Mouse (Mus musculus) regulatory T cell (primary cell): ENCODE results near the gene Sspn.

Experiments
- in situ Hi-C: fragments of 300-600 bp; cut with MboI, MseI; formaldehyde crosslinking; loops from one replicate; pipeline ENCODE4 v1.15.1; 2025; ENCODE audit warnings: high pct_unique_total_duplicates

Sspn gene

DNA sequence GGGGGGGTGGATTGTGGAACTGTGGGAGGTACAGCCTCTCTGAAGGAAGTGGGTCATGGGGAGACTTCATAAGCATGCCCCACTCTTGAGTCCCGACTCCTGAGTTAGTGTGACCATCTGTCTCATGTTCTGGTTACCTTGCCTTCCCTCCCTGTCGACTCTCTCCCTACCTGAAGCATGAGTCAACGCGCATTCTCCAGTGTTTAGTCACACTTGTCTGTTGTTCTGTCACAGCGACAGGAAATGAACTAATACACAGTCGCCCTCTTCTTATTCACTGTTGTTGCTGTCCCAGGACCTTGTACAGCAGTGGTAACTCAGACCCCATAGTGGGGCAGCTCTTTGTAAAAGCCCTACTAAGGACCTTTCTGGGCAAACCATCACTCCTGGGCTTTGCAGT, 41.4 kb downstream of the Sspn start:
- in situ Hi-C loops, result no loop called here

GRCm38 (mm10) chr6:145973356-145973755, 41.9 kb downstream of the Sspn start:
- in situ Hi-C loops, result no loop called here

DNA sequence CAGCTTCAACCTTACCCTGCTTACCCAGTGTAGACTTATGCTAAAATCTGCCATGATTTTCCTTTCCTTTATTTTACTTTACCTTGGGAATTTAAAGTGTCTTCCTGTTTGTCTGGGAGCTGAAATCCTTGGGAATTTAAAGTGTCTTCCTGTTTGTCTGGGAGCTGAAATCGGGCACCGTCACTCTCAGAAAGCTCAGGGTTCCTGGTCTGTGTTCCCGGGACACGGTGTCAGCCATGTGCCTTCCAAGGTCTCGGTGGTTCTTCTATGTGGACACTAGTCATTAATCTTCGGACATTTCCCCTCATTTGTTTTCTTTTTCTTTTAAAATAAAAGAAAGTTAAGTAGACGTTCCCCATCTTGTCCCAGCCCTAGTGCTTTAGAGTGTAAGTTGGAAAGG, 43.3 kb downstream of the Sspn start:
- in situ Hi-C loops, result no loop called here

- in situ Hi-C loops, result no loop called here
Measured at GRCm38 (mm10) chr6:145977344-145977743, 45.9 kb downstream of the Sspn start.

DNA sequence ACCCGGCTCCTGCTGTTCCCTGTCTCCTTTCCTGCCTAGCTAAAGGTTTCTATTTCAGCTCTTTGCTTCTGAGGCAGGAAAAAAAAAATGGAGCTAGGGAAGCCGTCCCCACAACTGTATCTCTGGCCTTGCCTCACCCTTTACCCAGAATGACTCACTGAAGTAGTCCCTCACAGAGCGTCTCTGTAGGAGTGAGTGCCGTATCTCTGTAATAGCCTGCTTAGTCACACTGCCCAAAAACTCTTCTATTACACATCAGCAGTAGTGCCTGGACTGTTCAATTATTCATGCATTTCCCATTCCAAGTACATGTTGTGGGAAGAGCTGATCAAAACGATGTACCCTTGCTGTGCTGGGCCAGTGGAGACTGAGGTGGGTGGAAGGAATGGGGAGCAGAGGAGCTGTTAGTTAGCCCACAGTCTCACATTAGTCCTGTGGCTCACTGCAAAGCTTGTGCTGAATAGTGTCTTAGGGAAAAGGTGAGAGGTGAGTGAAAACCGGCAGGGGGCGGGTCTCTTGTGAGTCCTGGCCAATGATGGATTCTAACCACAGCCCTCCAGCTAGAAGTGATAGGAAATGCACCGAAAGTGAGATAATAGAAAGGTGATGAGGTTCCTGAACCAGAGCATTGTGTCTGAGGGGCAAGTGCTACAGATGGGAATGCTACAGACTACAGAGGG, 46.5 kb downstream of the Sspn start:
- in situ Hi-C loops, result no loop called here

- in situ Hi-C loops, result no loop called here
Measured at GRCm38 (mm10) chr6:145981074-145981473, 49.6 kb downstream of the Sspn start.

DNA sequence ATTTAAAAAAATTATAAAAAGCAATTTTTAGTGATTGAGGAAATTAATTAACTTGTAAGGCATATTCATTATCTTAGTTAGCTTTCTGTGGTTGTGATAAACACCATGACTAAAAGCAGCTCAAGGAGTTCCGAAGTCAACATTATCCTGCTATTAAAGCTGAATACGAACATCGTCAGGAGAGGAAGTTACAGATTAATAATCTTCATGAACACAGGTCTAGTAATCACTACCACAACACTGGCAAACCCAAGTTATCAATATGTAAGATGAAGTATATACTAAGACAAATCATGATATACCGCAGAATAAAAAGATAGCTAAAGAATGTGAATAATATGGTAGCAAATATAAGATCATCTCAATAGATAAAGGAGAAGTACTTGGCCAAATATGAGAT, 50.9 kb downstream of the Sspn start:
- in situ Hi-C loops, result no loop called here

DNA sequence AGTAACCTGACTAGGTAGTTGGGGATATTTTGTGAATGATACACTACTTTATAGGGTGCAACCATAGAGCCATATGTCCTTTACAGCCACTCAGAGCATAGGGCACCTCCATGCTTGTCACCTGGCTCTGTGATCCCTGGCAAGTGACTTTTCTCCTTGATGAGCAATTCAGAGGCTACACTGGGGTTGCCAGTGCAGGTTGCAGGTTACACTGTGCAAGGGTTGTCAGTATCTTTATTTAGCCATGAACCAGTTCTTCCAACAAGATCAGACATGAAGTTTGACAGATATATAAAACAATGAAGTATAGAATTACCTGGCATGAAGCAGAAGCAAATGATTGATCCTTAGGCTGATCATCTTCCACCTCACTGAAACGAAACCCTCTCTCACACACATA, 59.1 kb downstream of the Sspn start:
- in situ Hi-C loops, result no loop called here

- in situ Hi-C loops, result no loop called here
Measured at GRCm38 (mm10) chr6:145992526-145992925, 61.1 kb downstream of the Sspn start.

DNA sequence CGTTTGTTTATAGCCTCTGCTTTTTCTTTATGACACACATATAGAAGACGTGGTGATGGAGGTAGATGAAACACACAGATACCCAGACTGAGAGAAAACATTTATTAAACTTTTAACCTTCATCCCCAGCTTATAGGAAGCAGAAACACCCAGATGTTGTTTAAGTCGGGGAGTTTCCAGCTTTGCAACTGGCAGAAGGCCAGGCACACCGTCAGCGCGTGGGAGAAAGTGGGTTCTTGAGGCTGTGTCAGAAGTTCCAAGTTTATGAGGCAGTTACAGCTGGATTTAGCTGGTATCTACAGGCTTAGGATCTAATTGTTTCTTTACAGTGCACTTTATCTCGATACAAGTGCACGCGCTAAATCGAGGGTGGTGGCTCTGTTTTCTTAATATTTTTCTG, 61.5 kb downstream of the Sspn start:
- in situ Hi-C loops, result no loop called here

- in situ Hi-C loops, result no loop called here
Measured at GRCm38 (mm10) chr6:145998314-145999007, 67.0 kb downstream of the Sspn start.

DNA sequence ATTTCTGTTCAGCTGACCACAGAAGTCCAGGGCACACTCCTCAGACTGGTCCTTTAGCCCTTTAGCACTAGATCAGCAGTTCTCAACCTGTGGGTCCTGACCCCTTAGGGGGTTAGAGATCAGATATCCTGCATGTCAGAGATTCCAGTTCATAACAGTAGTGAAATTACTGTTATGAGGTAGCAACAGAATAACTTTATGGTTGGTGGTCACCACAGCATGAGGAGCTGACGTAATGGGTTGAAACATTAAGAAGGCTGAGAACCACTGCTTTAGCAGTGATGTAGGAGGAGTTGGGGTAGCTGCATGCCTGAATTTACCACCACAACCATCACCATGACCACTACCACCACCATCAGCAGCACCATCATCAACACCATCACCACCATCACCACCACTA, 69.3 kb downstream of the Sspn start:
- in situ Hi-C loops, result no loop called here

DNA sequence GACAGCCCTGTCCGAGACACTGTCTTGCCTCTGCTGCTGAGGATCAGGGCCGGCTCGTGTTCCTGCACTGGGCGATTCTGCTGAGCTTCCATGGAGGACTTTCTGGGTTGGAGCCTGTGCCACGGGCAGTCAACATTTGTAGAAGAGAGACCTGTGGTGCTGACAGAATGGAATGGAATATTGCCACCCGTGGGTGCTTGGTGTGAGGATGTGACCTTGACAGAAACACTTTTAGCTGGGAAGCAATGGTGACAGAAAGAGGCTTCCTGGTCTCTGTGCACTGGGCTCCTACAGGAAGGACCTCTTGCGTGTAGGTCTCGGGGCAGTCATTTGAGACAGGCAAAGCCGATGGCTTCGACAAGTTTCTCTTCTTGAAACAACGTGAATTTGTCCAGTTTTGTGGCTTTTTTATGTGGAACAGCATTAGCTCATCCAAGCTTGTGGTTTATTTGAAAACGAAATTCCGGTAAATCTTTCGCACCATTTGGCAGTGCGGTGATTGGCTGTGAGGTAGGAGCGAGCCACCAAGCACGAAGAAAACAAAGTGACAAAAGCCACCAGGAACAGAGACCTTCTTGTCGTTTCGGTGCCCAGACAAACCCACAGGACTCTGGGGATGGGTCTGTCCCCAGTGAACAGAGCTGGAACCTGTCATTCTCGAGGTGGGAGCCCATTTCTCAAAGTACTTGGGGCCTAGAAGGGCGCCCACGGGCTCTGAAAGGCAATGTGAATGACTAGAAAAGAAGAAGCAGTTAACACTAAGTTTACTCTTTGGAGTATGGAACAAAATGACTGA, 70.2 kb downstream of the Sspn start:
- in situ Hi-C loops, result no loop called here

GRCm38 (mm10) chr6:146004174-146004601, 72.7 kb downstream of the Sspn start:
- in situ Hi-C loops, result no loop called here

DNA sequence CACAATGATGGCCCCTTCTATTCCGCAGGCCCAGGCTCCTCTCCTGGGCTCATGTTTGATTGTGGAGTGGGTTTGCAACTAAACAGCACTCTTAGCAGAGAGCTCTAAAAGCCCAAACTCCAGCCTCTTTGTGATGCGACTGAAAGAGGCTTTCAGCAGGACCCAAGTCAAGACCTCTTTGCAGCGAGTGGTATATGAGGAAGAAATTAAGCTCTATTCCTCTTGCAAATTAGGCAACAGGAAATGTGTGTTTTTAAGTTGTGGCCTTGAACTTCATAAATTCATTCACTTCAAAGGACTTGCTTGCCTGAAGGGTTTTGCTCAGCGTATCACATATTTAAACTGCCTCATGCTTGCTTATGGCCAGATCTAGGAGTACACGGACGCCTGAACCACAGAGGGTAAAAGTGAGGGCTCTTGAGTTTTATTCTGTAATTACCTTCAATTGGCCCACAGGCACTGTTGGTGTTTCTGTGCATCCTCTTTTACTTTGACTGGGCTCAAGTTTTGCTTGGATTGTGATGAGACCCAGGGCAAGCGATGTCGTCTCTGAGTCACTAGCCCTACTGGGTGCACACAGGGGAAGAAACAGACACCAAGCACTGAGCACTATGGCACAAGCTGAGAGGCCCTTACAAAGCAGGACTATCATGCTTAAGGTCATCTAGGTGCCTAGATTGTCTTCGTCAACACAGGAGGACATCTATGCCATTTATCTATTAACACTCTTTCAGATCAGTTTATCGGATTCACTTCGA, 73.9 kb downstream of the Sspn start:
- in situ Hi-C loops, result no loop called here

GRCm38 (mm10) chr6:146005935-146006564, 74.6 kb downstream of the Sspn start:
- in situ Hi-C loops, result no loop called here

DNA sequence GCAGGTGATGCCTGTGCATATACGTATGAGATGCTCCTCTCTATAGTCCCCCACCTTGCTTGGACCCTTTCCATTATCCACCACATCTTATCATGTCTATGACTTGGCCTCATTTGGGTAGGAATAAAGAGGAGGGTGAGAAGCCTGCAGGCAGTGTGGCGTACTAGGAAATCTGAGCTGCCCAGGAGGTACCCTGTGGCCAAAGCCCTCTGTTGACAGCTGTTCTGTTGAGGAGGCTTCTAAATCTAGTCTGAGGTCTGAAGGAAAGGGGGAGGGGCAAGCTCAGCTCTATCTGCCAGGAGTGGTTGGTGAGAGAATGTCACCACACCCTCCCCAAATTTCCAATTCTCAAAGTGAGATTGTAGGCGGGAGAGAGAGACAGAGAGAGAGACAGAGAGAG, 75.3 kb downstream of the Sspn start:
- in situ Hi-C loops, result no loop called here

DNA sequence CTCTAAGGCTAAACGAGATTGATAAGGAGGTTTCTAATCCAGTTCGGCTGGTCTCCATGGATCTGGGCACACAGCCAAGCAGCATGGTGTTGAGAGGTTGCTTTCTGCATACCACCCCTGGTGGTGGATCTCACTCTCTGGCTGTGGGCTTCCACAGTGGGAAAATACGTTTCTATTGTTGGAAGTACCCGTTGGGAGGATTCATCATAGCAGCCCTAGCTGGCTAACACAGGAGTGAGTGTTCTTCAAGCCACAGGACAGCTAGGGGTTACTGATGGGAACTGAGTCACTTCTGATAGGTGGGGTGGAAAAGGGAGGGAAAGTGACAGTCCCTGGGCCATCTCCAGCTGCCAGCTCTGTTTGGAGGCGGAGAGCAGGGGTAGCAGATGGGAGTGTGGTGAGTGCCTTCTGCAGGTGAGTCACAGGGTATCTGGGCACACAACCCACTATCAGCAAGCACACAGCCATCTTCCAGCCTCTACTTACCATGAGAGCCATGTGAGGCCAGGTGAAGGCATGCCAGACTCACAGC, 77.1 kb downstream of the Sspn start:
- in situ Hi-C loops, result no loop called here

DNA sequence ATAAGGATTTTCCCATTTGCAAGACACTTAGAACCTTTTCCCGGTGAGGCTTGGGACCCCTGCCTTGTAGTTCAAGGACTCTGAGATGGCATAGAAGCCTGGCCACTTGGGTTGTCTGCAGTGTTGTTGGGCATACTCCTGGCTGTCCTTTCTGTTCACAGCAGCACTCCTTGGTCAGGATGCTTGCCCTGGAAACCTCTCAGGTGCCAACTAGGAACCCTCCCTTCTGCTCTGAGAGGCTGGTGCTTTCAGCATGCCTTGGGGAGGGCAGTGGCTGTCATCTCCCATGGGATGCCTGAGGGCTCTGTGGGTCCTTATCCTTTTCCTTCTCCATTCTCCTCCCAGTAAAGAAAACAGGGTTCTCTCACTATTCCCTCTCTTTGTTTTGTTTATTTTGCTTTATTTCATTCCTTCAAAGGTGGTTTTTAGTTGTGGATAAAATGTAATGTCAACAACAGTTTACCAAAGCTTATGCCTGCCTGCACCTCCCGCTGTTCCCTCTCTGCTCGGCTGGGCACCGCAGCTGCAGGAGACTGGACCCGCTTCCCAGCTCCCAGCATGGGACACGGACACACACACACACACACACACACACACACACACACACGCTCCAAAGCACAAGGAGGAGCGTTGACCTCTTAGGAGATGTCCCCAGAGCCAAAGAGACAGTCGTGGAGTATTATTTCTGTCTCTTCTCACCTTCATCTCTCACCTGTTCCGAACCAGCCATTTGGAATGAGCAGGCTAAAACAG, 77.9 kb downstream of the Sspn start:
- in situ Hi-C loops, result no loop called here

DNA sequence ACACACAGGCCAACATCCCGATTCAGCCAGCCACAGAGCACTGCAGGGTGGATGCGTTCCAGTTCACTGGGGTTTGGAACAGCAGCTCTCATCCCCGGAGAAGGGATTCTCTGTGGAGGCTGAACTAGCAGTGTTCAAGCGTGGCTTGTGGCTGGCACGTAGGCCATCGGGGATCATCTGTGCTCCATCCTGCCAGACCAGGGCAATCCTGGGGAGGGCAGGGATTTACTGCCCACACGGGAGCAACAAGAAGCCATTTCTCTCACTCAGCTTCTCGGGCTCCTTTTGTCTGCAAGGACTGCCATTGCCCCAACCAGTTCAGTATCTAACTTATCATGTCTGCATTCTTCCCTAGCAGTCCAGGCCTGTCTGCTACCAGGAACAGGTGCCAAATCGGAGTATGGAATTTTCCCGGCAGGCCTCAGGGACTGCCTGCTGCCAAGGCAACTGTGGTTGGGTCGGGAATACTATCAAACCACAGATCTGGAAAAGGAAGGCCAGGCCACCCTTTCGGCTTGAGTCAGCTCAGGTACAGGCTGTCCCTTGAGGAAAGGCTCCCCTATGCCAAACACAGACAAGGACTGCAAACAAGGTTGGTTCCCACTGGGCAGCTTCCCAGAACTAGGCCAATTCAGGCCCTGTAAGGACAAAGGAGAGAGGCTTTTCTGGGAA, 78.8 kb downstream of the Sspn start:
- in situ Hi-C loops, result loop anchor here (5.0 to 10.0 kb wide), 4 partner anchors 58 to 405 kb away; no protein-coding TSS in a partner anchor
